Mouse (Mus musculus) liver, embryonic 11.5 days (tissue): ENCODE measurements around the gene 2210016F16Rik. TPM values are rescaled to one million over a fixed set of nuclear protein-coding genes. Genes with fewer than 3 reads are reported as not detected.

ENCODE experiments used
- ATAC-seq: fragments of 200-750 bp; cut with Nextera tagmentation; replicated peaks from 2 replicates; pipeline ENCODE4 v1.8.0; 2017; ENCODE audit warnings: moderate number of reproducible peaks, mild to moderate bottlenecking, moderate TSS enrichment, moderate library complexity; ENCODE audit not compliant: low FRiP score
- DNase-seq: peaks from one replicate; pipeline ENCODE4 v3.0.0-alpha.2; 2017; ENCODE audit warnings: low spot score
- H3K27ac ChIP-seq: fragments of 300-500 bp; sonication (generic); 2 replicates; pipeline ENCODE4 v1.5.1; 2014; ENCODE audit warnings: mild to moderate bottlenecking, low read depth, low read length, control low read depth
- H3K27me3 ChIP-seq: fragments of 300-500 bp; sonication (generic); replicated peaks from 2 replicates; pipeline ENCODE4 v1.6.1; 2014; ENCODE audit warnings: low read length, mixed read lengths; ENCODE audit not compliant: control insufficient read depth, insufficient read depth
- H3K36me3 ChIP-seq: fragments of 300-500 bp; sonication (generic); 2 replicates; pipeline ENCODE4 v1.6.1; 2014; ENCODE audit warnings: mild to moderate bottlenecking, low read length, moderate library complexity, mixed read lengths; ENCODE audit not compliant: control insufficient read depth, insufficient read depth
- H3K4me1 ChIP-seq: fragments of 300-500 bp; sonication (generic); replicated peaks from 2 replicates; pipeline ENCODE4 v1.6.1; 2014; ENCODE audit warnings: low read length, mixed read lengths; ENCODE audit not compliant: control insufficient read depth, insufficient read depth
- H3K4me2 ChIP-seq: fragments of 300-500 bp; sonication (generic); 2 replicates; pipeline ENCODE4 v1.6.1; 2014; ENCODE audit warnings: mild to moderate bottlenecking, control low read depth, moderate library complexity
- H3K4me3 ChIP-seq: fragments of 300-500 bp; sonication (generic); 2 replicates; pipeline ENCODE4 v1.5.1; 2014; ENCODE audit warnings: low read depth, low read length, control low read depth
- H3K9ac ChIP-seq: fragments of 300-500 bp; sonication (generic); 2 replicates; pipeline ENCODE4 v1.6.1; 2014; ENCODE audit warnings: low read depth, low read length, control low read depth
- H3K9me3 ChIP-seq: fragments of 300-500 bp; sonication (generic); 2 replicates; pipeline ENCODE4 v1.6.1; 2016; ENCODE audit warnings: low read length, inconsistent platforms, mixed read lengths; ENCODE audit not compliant: control insufficient read depth
- WGBS: fragments of 180-500 bp; shearing (Covaris S2); extraction: QIAGEN DNeasy Blood & Tissue Kit; methylation state at CpG from one replicate; pipeline ENCODE4 v1.1.7; 2014; 5-methylcytosine and 5-hydroxymethylcytosine counted together
- microRNA counts: library from miRNA; unstranded; fragments of <30 nt; microRNA quantifications from one replicate; lab custom pipeline; 2015
- microRNA-seq: library from miRNA; unstranded; fragments of <30 nt; microRNA quantifications from one replicate; pipeline ENCODE4, GENCODE M21; 2017; ENCODE audit warnings: borderline number of aligned reads
- polyA plus RNA-seq: library from polyadenylated mRNA; unstranded; fragments of >200 nt; fragmentation: Nextera tagmentation; extraction: Ambion mirVana; gene quantifications from 2 replicates; pipeline ENCODE4 v1.2.1, GENCODE M21; 2014

Gene 2210016F16Rik
- polyA plus RNA-seq, 1 experiment from 2014 or later: 39.6 TPM

GRCm38 (mm10) chr13:58344505-58344904 lies 40.5 kb downstream of the 2210016F16Rik start:
- ATAC-seq: no peak
- 85% methylated on average over 9 of the region's 9 CpGs for WGBS
- no peaks in the 10 kb centered on the region for H3K27me3 ChIP-seq
- H3K9ac ChIP-seq: no peak overlapping the region
- H3K36me3 ChIP-seq: no peaks in the 10 kb centered on the region
- no peak overlapping the region for H3K4me3 ChIP-seq
- no peaks in the 10 kb centered on the region for H3K9me3 ChIP-seq
- no peak overlapping the region for H3K27ac ChIP-seq
- no peak overlapping the region for H3K4me2 ChIP-seq
- no peak for DNase-seq
- H3K4me1 ChIP-seq: no peaks in the 10 kb centered on the region

DNA sequence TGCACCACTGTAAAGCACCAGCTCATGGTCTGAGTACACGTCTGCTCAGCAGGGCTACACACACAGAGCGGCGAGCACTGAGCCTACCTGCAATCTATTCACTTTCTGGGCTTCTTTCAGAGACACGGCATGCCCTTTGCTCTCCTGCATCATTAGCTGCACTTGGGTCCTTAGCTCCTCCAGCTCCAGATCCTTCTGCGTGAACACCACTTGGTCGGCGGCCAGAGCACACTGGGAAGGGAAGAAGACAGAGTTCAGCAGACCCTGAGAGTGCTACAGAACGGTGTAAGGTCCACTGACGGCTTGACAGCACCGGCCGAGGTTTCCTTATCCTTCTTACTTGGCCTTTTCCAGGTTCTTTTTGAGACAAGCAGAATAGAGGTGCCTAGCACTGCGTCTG lies 47.6 kb downstream of the 2210016F16Rik start:
- WGBS: 77% methylated on average over 12 of the region's 12 CpGs
- Histone ChIP-seq H3K9ac (no peak overlapping the region), H3K4me3 (no peak overlapping the region), H3K27ac (no peak overlapping the region), H3K4me1 (no peaks in the 10 kb centered on the region), H3K27me3 (no peaks in the 10 kb centered on the region; the same call in 1 of the 2 replicates), H3K4me2 (no peak overlapping the region), H3K36me3 (no peaks in the 10 kb centered on the region), H3K9me3 (no peaks in the 10 kb centered on the region)
- peak; percentile 14 for DNase-seq
- ATAC-seq: no peak

DNA sequence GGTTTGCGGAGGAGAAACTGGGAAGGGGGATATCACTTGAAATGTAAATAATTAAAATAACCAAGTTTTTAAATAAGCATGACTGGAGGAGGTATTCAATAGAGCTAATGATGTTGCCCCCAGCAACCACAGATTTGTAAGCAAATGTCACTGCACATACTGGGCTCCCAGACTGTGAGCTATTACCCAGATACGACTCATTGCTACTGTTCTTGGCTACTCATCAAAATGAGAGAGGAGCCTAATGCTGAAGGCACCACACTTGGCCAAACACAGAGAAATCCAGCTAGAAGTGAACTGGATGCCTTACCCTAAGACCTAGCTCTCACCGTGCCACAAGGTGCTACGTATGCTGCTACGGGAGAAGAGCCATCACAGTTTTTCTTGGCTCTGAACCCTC lies 50.9 kb downstream of the 2210016F16Rik start:
- H3K4me1 ChIP-seq: no peaks in the 10 kb centered on the region
- 96% methylated on average over 5 of the region's 5 CpGs for WGBS
- H3K27ac ChIP-seq: no peak overlapping the region
- ATAC-seq (no peak), DNase-seq (no peak)
- H3K9ac ChIP-seq: no peak overlapping the region
- no peaks in the 10 kb centered on the region for H3K36me3 ChIP-seq
- H3K4me3 ChIP-seq: no peak overlapping the region
- H3K9me3 ChIP-seq: no peaks in the 10 kb centered on the region
- no peaks in the 10 kb centered on the region; the same call in 1 of the 2 replicates for H3K27me3 ChIP-seq
- no peak overlapping the region for H3K4me2 ChIP-seq

MicroRNAs encoded within 50 kb of the gene (microRNA counts, 519-probe panel; counts per million panel counts)
- microRNA mmu-miR-7a (lab: Ali Mortazavi, UCI): 2,944 counts per million, percentile 11 among the panel's probes with 10 or more counts

Small RNAs within 50 kb of the gene (microRNA-seq; reads per million reads assigned to microRNA genes)
- 441 reads per million, percentile 65 among the genes with 10 or more reads in this experiment for gene Mir7-1

Other genes with a start within 250 kb of the 2210016F16Rik start
- gene Idnk, start 227.6 kb downstream of the 2210016F16Rik start, polyA plus RNA-seq: 37.9 and 38.0 TPM in 2 replicates
- gene Ubqln1, start 169.6 kb downstream of the 2210016F16Rik start, polyA plus RNA-seq: 95.5 and 103 TPM in 2 replicates
- gene Gkap1, start 109.5 kb downstream of the 2210016F16Rik start, polyA plus RNA-seq: 12.8 and 14.3 TPM in 2 replicates
- gene Kif27, start 26.1 kb downstream of the 2210016F16Rik start, polyA plus RNA-seq: 0.11 and 0.40 TPM in 2 replicates
- 32.6 and 32.9 TPM in 2 replicates for gene Rmi1, start 17.0 kb upstream of the 2210016F16Rik start, polyA plus RNA-seq
- 1,515 and 1,628 TPM in 2 replicates for gene Hnrnpk, start 18.1 kb upstream of the 2210016F16Rik start, polyA plus RNA-seq
- gene Slc28a3, start 225.7 kb upstream of the 2210016F16Rik start, polyA plus RNA-seq: 0.08 TPM in 1 of 2 replicates, not detected in the other